Mouse (Mus musculus) MN1 (cell line): ENCODE data around the gene Tasp1.
A peak's percentile ranks its signal among the peaks of the same experiment; 100 is the strongest.
"Not testable (repeated sequence)": the region's sequence is repeated elsewhere in the genome, so short reads cannot be mapped to it uniquely, and the experiment has no call there.

Experiments
- DNase-seq: peaks from one replicate; pipeline ENCODE4 v3.0.0-alpha.2; 2016; ENCODE audit warnings: low spot score

The Tasp1 gene

GRCm38 (mm10) chr2:140066353-140067314 lies at the start of gene Tasp1:
Gene Tasp1, minus strand, starts transcription at chr2:140066805.
- DNase-seq = peak; percentile 95

GRCm38 (mm10) chr2:140113851-140114250 lies 47.2 kb upstream of the Tasp1 start:
- no peak for DNase-seq

- no peak for DNase-seq
These were observed 42.3 kb upstream of the Tasp1 start for GRCm38 (mm10) chr2:140108945-140109344.

- no peak for DNase-seq
These were observed 41.0 kb upstream of the Tasp1 start for GRCm38 (mm10) chr2:140107641-140108040.

- no peak for DNase-seq
These were observed 38.3 kb upstream of the Tasp1 start for GRCm38 (mm10) chr2:140104951-140105350.

- no peak for DNase-seq
These were observed 34.2 kb upstream of the Tasp1 start for GRCm38 (mm10) chr2:140100551-140101474.

- no peak for DNase-seq
These were observed 33.4 kb upstream of the Tasp1 start for GRCm38 (mm10) chr2:140099971-140100370.

- no peak for DNase-seq
These were observed 30.6 kb upstream of the Tasp1 start for GRCm38 (mm10) chr2:140097131-140097591.

- DNase-seq = no peak
These were observed 29.4 kb upstream of the Tasp1 start for GRCm38 (mm10) chr2:140096034-140096433.

- no peak for DNase-seq
These were observed 26.8 kb upstream of the Tasp1 start for GRCm38 (mm10) chr2:140093433-140093832.

GRCm38 (mm10) chr2:140084245-140084644 lies 17.6 kb upstream of the Tasp1 start:
- no peak for DNase-seq

GRCm38 (mm10) chr2:140080747-140081577 lies 14.4 kb upstream of the Tasp1 start:
- DNase-seq = no peak

GRCm38 (mm10) chr2:140079284-140079683 lies 12.7 kb upstream of the Tasp1 start:
- not testable (repeated sequence) for DNase-seq

GRCm38 (mm10) chr2:140078600-140079280 lies 12.1 kb upstream of the Tasp1 start:
- no peak for DNase-seq

- no peak for DNase-seq
These were observed 10.9 kb upstream of the Tasp1 start for GRCm38 (mm10) chr2:140077476-140077875.

- no peak for DNase-seq
These were observed 8.5 kb upstream of the Tasp1 start for GRCm38 (mm10) chr2:140075150-140075549.

GRCm38 (mm10) chr2:140067516-140067915 lies 911 bp upstream of the Tasp1 start:
- no peak for DNase-seq

GRCm38 (mm10) chr2:140065676-140066075 lies 929 bp downstream of the Tasp1 start:
- DNase-seq = peak; percentile 52

- no peak for DNase-seq
These were observed 5.1 kb downstream of the Tasp1 start for GRCm38 (mm10) chr2:140061481-140061880.

GRCm38 (mm10) chr2:140060092-140060867 lies 6.3 kb downstream of the Tasp1 start:
- no peak for DNase-seq
